Mouse (Mus musculus): ENCODE measurements around the gene Zfp740. TPM values are rescaled to one million over a fixed set of nuclear protein-coding genes. Genes with fewer than 3 reads are reported as not detected.

Gene Zfp740
- polyA plus RNA-seq, 1 experiment from 2014 or later = 96.4 TPM

- H3K27me3 ChIP-seq = no peaks in the 10 kb centered on the region
- ATAC-seq (no peak), DNase-seq (ENCODE audit: low read depth, low spot score) (no peak)
- POLR2A ChIA-PET = interaction anchor here (1.1 to 3.3 kb wide), 2 partner anchors 12 to 25 kb away, joined by 5 to 14 read pairs; partner anchors contain the start of genes Csad and Zfp740
- CTCF ChIA-PET = interaction anchor here (1.2 kb wide), 1 partner anchor 30 kb away, joined by 3 read pairs; no protein-coding TSS in a partner anchor
- no peak for TF ChIP-seq CTCF (IDR thresholded peaks at IDR 0.05)
- in situ Hi-C loops (cut with MboI; ENCODE audit: low pct_unique_long_range_greater_than_20kb) = no loop called here
Measured at GRCm38 (mm10) chr15:102191699-102192098, 11.3 kb upstream of the Zfp740 start.

GRCm38 (mm10) chr15:102192271-102192812, 10.7 kb upstream of the Zfp740 start:
- POLR2A ChIA-PET = interaction anchor here (0.6 to 3.3 kb wide), 3 partner anchors 11 to 76 kb away, joined by 3 to 14 read pairs (median 5); partner anchors contain the start of genes Csad and Zfp740
- in situ Hi-C loops (cut with MboI; ENCODE audit: low pct_unique_long_range_greater_than_20kb) = no loop called here
- no peak for DNase-seq (ENCODE audit: low read depth, low spot score)

GRCm38 (mm10) chr15:102192820-102193386, 10.1 kb upstream of the Zfp740 start:
- ChIA-PET POLR2A (interaction anchor here (0.6 to 3.3 kb wide), 3 partner anchors 11 to 128 kb away, joined by 3 to 14 read pairs (median 3); partner anchors contain the start of genes Csad and Zfp740), CTCF (interaction anchor here (1.0 to 2.1 kb wide), 5 partner anchors 8 to 31 kb away, joined by 3 to 9 read pairs (median 4); no protein-coding TSS in a partner anchor)
- no peak for ATAC-seq
- no peaks in the 10 kb centered on the region for H3K27me3 ChIP-seq
- TF ChIP-seq CTCF (IDR thresholded peaks at IDR 0.05) = no peak
- no peak for DNase-seq (ENCODE audit: low read depth, low spot score)
- in situ Hi-C loops (cut with MboI; ENCODE audit: low pct_unique_long_range_greater_than_20kb) = no loop called here

More at GRCm38 (mm10) chr15:102192271-102192812, 10.7 kb upstream of the Zfp740 start:
- ATAC-seq = no peak
- no peaks in the 10 kb centered on the region for H3K27me3 ChIP-seq
- CTCF ChIA-PET = interaction anchor here (1.0 to 2.1 kb wide), 3 partner anchors 14 to 32 kb away, joined by 3 to 9 read pairs (median 3); no protein-coding TSS in a partner anchor
- no peak for TF ChIP-seq CTCF (IDR thresholded peaks at IDR 0.05)

- POLR2A ChIA-PET = interaction anchor here (0.6 to 3.3 kb wide), 3 partner anchors 10 to 128 kb away, joined by 3 to 14 read pairs (median 5); partner anchors contain the start of genes Csad and Zfp740
- no peaks in the 10 kb centered on the region for H3K27me3 ChIP-seq
- CTCF ChIA-PET = interaction anchor here (1.0 to 2.1 kb wide), 5 partner anchors 9 to 46 kb away, joined by 3 to 9 read pairs (median 4); no protein-coding TSS in a partner anchor
- no peak for ATAC-seq
- DNase-seq (ENCODE audit: low read depth, low spot score) = no peak
- TF ChIP-seq CTCF (IDR thresholded peaks at IDR 0.05) = no peak
- in situ Hi-C loops (cut with MboI; ENCODE audit: low pct_unique_long_range_greater_than_20kb) = no loop called here
Measured at GRCm38 (mm10) chr15:102193652-102194051, 9.4 kb upstream of the Zfp740 start.

GRCm38 (mm10) chr15:102194439-102194838, 8.6 kb upstream of the Zfp740 start:
- POLR2A ChIA-PET = interaction anchor here (3.3 kb wide), 1 partner anchor 9 kb away, joined by 14 read pairs; the partner anchor contains the start of genes Csad and Zfp740
- H3K27me3 ChIP-seq = no peaks in the 10 kb centered on the region
- ATAC-seq (no peak), DNase-seq (ENCODE audit: low read depth, low spot score) (no peak)
- CTCF ChIA-PET = interaction anchor here (1.1 to 2.1 kb wide), 4 partner anchors 10 to 46 kb away, joined by 3 to 9 read pairs (median 4); no protein-coding TSS in a partner anchor
- in situ Hi-C loops (cut with MboI; ENCODE audit: low pct_unique_long_range_greater_than_20kb) = no loop called here
- no peak for TF ChIP-seq CTCF (IDR thresholded peaks at IDR 0.05)

- no peak for TF ChIP-seq CTCF (IDR thresholded peaks at IDR 0.05)
- ChIA-PET CTCF (no interaction called here), POLR2A (no interaction called here)
- no peak for DNase-seq (ENCODE audit: low read depth, low spot score)
- in situ Hi-C loops (cut with MboI; ENCODE audit: low pct_unique_long_range_greater_than_20kb) = no loop called here
- H3K27me3 ChIP-seq = no peaks in the 10 kb centered on the region
- ATAC-seq = no peak
Measured at GRCm38 (mm10) chr15:102195373-102195772, 7.7 kb upstream of the Zfp740 start.

- no peaks in the 10 kb centered on the region for H3K27me3 ChIP-seq
- ChIA-PET POLR2A (interaction anchor here (0.6 kb wide), 1 partner anchor 13 kb away, joined by 3 read pairs; no protein-coding TSS in a partner anchor), CTCF (interaction anchor here (1.3 kb wide), 1 partner anchor 26 kb away, joined by 3 read pairs; no protein-coding TSS in a partner anchor)
- ATAC-seq (no peak), DNase-seq (ENCODE audit: low read depth, low spot score) (no peak)
- TF ChIP-seq CTCF (IDR thresholded peaks at IDR 0.05) = no peak
- in situ Hi-C loops (cut with MboI; ENCODE audit: low pct_unique_long_range_greater_than_20kb) = no loop called here
Measured at GRCm38 (mm10) chr15:102198841-102199240, 4.2 kb upstream of the Zfp740 start.

GRCm38 (mm10) chr15:102203835-102204381, 859 bp downstream of the Zfp740 start:
- peak; percentile 58 for ATAC-seq
- TF ChIP-seq CTCF (IDR thresholded peaks at IDR 0.05) = no peak
- POLR2A ChIA-PET = interaction anchor here (0.8 to 2.1 kb wide), 6 partner anchors 11 to 55 kb away, joined by 3 to 14 read pairs (median 4); no protein-coding TSS in a partner anchor
- in situ Hi-C loops (cut with MboI; ENCODE audit: low pct_unique_long_range_greater_than_20kb) = no loop called here
- no peak for DNase-seq (ENCODE audit: low read depth, low spot score)
- H3K27me3 ChIP-seq = no peaks in the 10 kb centered on the region
- CTCF ChIA-PET = interaction anchor here (1.1 to 11.5 kb wide), 4 partner anchors 21 to 42 kb away, joined by 3 to 59 read pairs (median 8); no protein-coding TSS in a partner anchor

- no peaks in the 10 kb centered on the region for H3K27me3 ChIP-seq
- DNase-seq (ENCODE audit: low read depth, low spot score) = no peak
- ChIA-PET POLR2A (interaction anchor here (0.7 to 2.1 kb wide), 6 partner anchors 8 to 54 kb away, joined by 3 to 14 read pairs (median 4); no protein-coding TSS in a partner anchor), CTCF (interaction anchor here (1.1 to 11.5 kb wide), 4 partner anchors 20 to 41 kb away, joined by 3 to 59 read pairs (median 8); no protein-coding TSS in a partner anchor)
- in situ Hi-C loops (cut with MboI; ENCODE audit: low pct_unique_long_range_greater_than_20kb) = no loop called here
- no peak for TF ChIP-seq CTCF (IDR thresholded peaks at IDR 0.05)
- no peak for ATAC-seq
Measured at GRCm38 (mm10) chr15:102204674-102205505, 1.8 kb downstream of the Zfp740 start, which contains the start of gene Csad. Csad (minus strand) TSS chr15:102204724.
